In genomic region chr6:125274841-125275563, GRCm38 (mm10) we compare ENCODE assay signal across 8 mouse cellular contexts. TPM values are rescaled to one million over a fixed set of nuclear protein-coding genes. Genes with fewer than 3 reads are reported as not detected.
DNase-seq lines count a peak whose midpoint lies in the region; ATAC-seq and TF ChIP-seq lines count a peak whose summit lies in the region.

No protein-coding gene starts in this region.

- no peak overlapping the region for H3K4me3 ChIP-seq in heart, embryonic 12.5 days
- H3K4me3 ChIP-seq in kidney, postnatal 0 days (replicated peaks; ENCODE audit: low read depth, low read length): no peak overlapping the region

- WGBS in heart, embryonic 12.5 days: 59% methylated on average over 15 of the region's 15 CpGs
- WGBS in kidney, postnatal 0 days: 51% methylated on average over 15 of the region's 15 CpGs

- ATAC-seq in heart, embryonic 12.5 days (ENCODE audit: insufficient number of reproducible peaks, low FRiP score): no peak
- ATAC-seq in kidney, postnatal 0 days (replicated peaks; ENCODE audit: low FRiP score, low read depth): no peak
- no peak for ATAC-seq in erythroid progenitor cell, adult 5-6 weeks (replicated peaks; ENCODE audit: low FRiP score, poor library complexity, severe bottlenecking)

- no peak overlapping the region for H3K4me2 ChIP-seq in heart, embryonic 12.5 days
- H3K4me2 ChIP-seq in kidney, postnatal 0 days (ENCODE audit: low read length): no peak overlapping the region

- no peaks in the 10 kb centered on the region for H3K9me3 ChIP-seq in heart, embryonic 12.5 days (replicated peaks)
- H3K9me3 ChIP-seq in kidney, postnatal 0 days (replicated peaks; ENCODE audit: low read length): no peaks in the 10 kb centered on the region

- TF ChIP-seq CTCF in kidney, postnatal 0 days (IDR thresholded peaks at IDR 0.05; ENCODE audit: low read depth): peak; percentile 74

- H3K27me3 ChIP-seq in heart, embryonic 12.5 days (replicated peaks): 0 out of 2 replicates have a peak, but pooled peaks cover 10% of the 10 kb centered on the region
- no peaks in the 10 kb centered on the region for H3K27me3 ChIP-seq in kidney, postnatal 0 days (ENCODE audit: insufficient read depth, low read length)

- H3K36me3 ChIP-seq in heart, embryonic 12.5 days: no peaks in the 10 kb centered on the region
- H3K36me3 ChIP-seq in kidney, postnatal 0 days (ENCODE audit: insufficient read depth, low read length): no peaks in the 10 kb centered on the region

- H3K27ac ChIP-seq in heart, embryonic 12.5 days (ENCODE audit: poor library complexity, severe bottlenecking): no peak overlapping the region
- H3K27ac ChIP-seq in kidney, postnatal 0 days: no peak overlapping the region

- DNase-seq in heart, adult 8-10 months (ENCODE audit: low spot score): peak; percentile 24
- peak; percentile 42 to 59 for DNase-seq in right cerebral cortex, postnatal 10 days (ENCODE audit: low spot score in 2 of 2)
- no peak for DNase-seq in right cerebral cortex, postnatal 36 days (ENCODE audit: low spot score in 2 of 2)
- peak; percentile 60 for DNase-seq in adrenal gland, postnatal 10 days
- peak; percentile 89 for DNase-seq in kidney, postnatal 0 days (ENCODE audit: low spot score)
- DNase-seq in retina, postnatal 1 day: peak; percentile 58

- no peak overlapping the region for H3K9ac ChIP-seq in heart, embryonic 12.5 days
- no peak overlapping the region for H3K9ac ChIP-seq in kidney, postnatal 0 days (ENCODE audit: low read depth, low read length)

- H3K4me1 ChIP-seq in heart, embryonic 12.5 days (replicated peaks): 0 out of 2 replicates have a peak, but pooled peaks cover 3% of the 10 kb centered on the region
- H3K4me1 ChIP-seq in kidney, postnatal 0 days (replicated peaks; ENCODE audit: insufficient read depth, low read length): no peaks in the 10 kb centered on the region

RNA-seq across cellular contexts. Expression of gene Tuba3a, which starts 10.8 kb away (rescaled TPM):
- total RNA-seq in heart, adult 8-10 months (2022): not detected
- polyA plus RNA-seq in heart, embryonic 12.5 days (2016; fragmentation: Nextera tagmentation; extraction: Ambion mirVana): not detected in 2 replicates
- not detected for total RNA-seq in adrenal gland, postnatal 10 days (2021)
- polyA plus RNA-seq in kidney, postnatal 0 days (2015; fragmentation: Nextera tagmentation; extraction: Ambion mirVana): 0.17 TPM in 1 of 2 replicates, not detected in the other
- not detected in 2 replicates for total RNA-seq in erythroid progenitor cell, adult 5-6 weeks (2015; ENCODE audit: low replicate concordance)
- not detected in 2 replicates for total RNA-seq in erythroid progenitor cell, adult 5-6 weeks (2017; ENCODE audit: low replicate concordance)

RNA-seq across cellular contexts. Expression of gene Cd27, which starts 38.2 kb away (rescaled TPM):
- under 1 TPM in 3 of 4 experiments, not detected in 1; 0.22 to 0.84 (median 0.43) TPM for total RNA-seq in heart, adult 8-10 months (2022)
- polyA plus RNA-seq in heart, embryonic 12.5 days (2016; fragmentation: Nextera tagmentation; extraction: Ambion mirVana): 0.96 and 2.0 TPM in 2 replicates
- total RNA-seq in adrenal gland, postnatal 10 days (2021): 1 to 10 TPM; 1.9 to 2.2 TPM
- 0.93 and 1.2 TPM in 2 replicates for polyA plus RNA-seq in kidney, postnatal 0 days (2015; fragmentation: Nextera tagmentation; extraction: Ambion mirVana)
- total RNA-seq in erythroid progenitor cell, adult 5-6 weeks (2015; ENCODE audit: low replicate concordance): 5.0 and 7.5 TPM in 2 replicates
- total RNA-seq in erythroid progenitor cell, adult 5-6 weeks (2017; ENCODE audit: low replicate concordance): 0.51 and 1.2 TPM in 2 replicates

RNA-seq across cellular contexts. Expression of gene Ltbr, which starts 38.7 kb away (rescaled TPM):
- total RNA-seq in heart, adult 8-10 months (2022): 10 to 100 TPM; 24.4 to 26.2 (median 25.5) TPM
- polyA plus RNA-seq in heart, embryonic 12.5 days (2016; fragmentation: Nextera tagmentation; extraction: Ambion mirVana): 40.9 and 41.2 TPM in 2 replicates
- total RNA-seq in adrenal gland, postnatal 10 days (2021): 10 to 100 TPM; 64.5 to 70.3 TPM
- 69.8 and 71.6 TPM in 2 replicates for polyA plus RNA-seq in kidney, postnatal 0 days (2015; fragmentation: Nextera tagmentation; extraction: Ambion mirVana)
- total RNA-seq in erythroid progenitor cell, adult 5-6 weeks (2015; ENCODE audit: low replicate concordance): 0.84 and 5.0 TPM in 2 replicates
- total RNA-seq in erythroid progenitor cell, adult 5-6 weeks (2017; ENCODE audit: low replicate concordance): 2.8 and 3.5 TPM in 2 replicates

RNA-seq across cellular contexts. Expression of gene Tapbpl, which starts 43.3 kb away (rescaled TPM):
- total RNA-seq in heart, adult 8-10 months (2022): 1 to 10 TPM; 4.8 to 5.8 (median 5.4) TPM
- polyA plus RNA-seq in heart, embryonic 12.5 days (2016; fragmentation: Nextera tagmentation; extraction: Ambion mirVana): 3.1 and 3.3 TPM in 2 replicates
- total RNA-seq in adrenal gland, postnatal 10 days (2021): 10 to 100 TPM; 13.0 to 13.4 TPM
- 6.3 and 7.2 TPM in 2 replicates for polyA plus RNA-seq in kidney, postnatal 0 days (2015; fragmentation: Nextera tagmentation; extraction: Ambion mirVana)
- total RNA-seq in erythroid progenitor cell, adult 5-6 weeks (2015; ENCODE audit: low replicate concordance): 0.84 and 1.8 TPM in 2 replicates
- 6.7 and 6.8 TPM in 2 replicates for total RNA-seq in erythroid progenitor cell, adult 5-6 weeks (2017; ENCODE audit: low replicate concordance)

RNA-seq across cellular contexts. Expression of gene Scnn1a, which starts 45.5 kb away (rescaled TPM):
- total RNA-seq in heart, adult 8-10 months (2022): under 1 TPM; 0.46 to 0.80 (median 0.58) TPM
- polyA plus RNA-seq in heart, embryonic 12.5 days (2016; fragmentation: Nextera tagmentation; extraction: Ambion mirVana): 0.70 and 0.80 TPM in 2 replicates
- total RNA-seq in adrenal gland, postnatal 10 days (2021): 1 to 10 TPM in 1 of 2 experiments, under 1 TPM in 1; 0.84 to 1.2 TPM
- 19.9 and 22.7 TPM in 2 replicates for polyA plus RNA-seq in kidney, postnatal 0 days (2015; fragmentation: Nextera tagmentation; extraction: Ambion mirVana)
- total RNA-seq in erythroid progenitor cell, adult 5-6 weeks (2015; ENCODE audit: low replicate concordance): 2.9 and 7.6 TPM in 2 replicates
- total RNA-seq in erythroid progenitor cell, adult 5-6 weeks (2017; ENCODE audit: low replicate concordance): not detected in 2 replicates

Comparison
In these comparisons a context has a peak if more than half of its experiments do, and no peak if none do; other contexts are left out.
1. DNase-seq: peak in heart, adult 8-10 months (single experiment), right cerebral cortex, postnatal 10 days (2 of 2), adrenal gland, postnatal 10 days (single experiment), kidney, postnatal 0 days (single experiment) and retina, postnatal 1 day (single experiment); none in right cerebral cortex, postnatal 36 days (0 of 2).
2. RNA of gene Ltbr, which starts 38.7 kb away (total RNA-seq): 64.5 to 70.3 TPM in adrenal gland, postnatal 10 days and 24.4 to 26.2 TPM in heart, adult 8-10 months; 0.84 to 5.0 TPM in erythroid progenitor cell, adult 5-6 weeks; every median in the first group is over 4 times any median in the second.